8 mouse cellular contexts compared by ENCODE assay signal in the genomic region with DNA sequence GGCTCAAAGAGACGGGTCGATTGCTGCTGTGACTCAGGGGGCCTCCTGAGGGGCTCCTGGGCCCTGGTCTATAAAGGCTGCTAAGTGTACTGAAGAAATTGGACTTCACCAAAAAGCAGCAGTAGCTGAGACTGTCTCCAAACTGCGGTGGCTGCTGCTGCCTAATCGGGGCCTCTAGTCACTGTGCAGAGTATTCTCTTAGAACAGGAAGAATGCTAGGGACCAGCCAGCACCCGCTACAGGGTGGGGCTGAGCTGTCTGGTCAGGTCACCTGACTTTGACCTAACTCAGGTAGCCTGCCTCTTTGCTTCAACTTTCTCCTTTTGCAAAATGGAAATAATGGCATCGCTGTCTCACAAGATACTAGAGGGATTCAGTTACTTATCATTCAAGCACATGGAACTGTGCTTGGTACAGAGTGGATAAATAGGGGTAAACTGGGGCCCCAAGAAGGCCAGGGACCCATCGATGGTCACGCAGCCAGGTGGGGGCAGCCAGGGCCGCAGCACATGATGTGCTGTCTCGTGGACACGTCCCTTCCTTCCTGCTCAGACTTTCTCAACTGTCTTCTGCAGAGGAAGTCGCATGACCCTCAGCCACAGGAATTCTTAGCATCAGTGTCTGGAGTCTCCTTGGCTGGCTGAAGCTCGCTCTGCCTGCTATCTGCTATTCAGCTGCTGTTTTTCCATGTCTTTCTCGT. TPM values are rescaled to one million over a fixed set of nuclear protein-coding genes. Genes with fewer than 3 reads are reported as not detected.
DNase-seq lines count a peak whose midpoint lies in the region; ATAC-seq and TF ChIP-seq lines count a peak whose summit lies in the region.

No protein-coding gene starts in this region.

- no peak for ATAC-seq in hindbrain, embryonic 15.5 days (ENCODE audit: low FRiP score, low read depth)
- ATAC-seq in hindbrain, embryonic 16.5 days = no peak
- no peak for ATAC-seq in kidney, embryonic 16.5 days (ENCODE audit: low FRiP score, low TSS enrichment)
- no peak; the same call in 1 of the 2 replicates for ATAC-seq in midbrain, embryonic 15.5 days (replicated peaks)
- ATAC-seq in hindbrain, embryonic 11.5 days (ENCODE audit: low FRiP score) = no peak

- H3ac ChIP-seq in myocyte (ENCODE audit: control insufficient read depth, insufficient read length) = no peak overlapping the region

- WGBS in hindbrain, embryonic 15.5 days = 62% methylated on average over 14 of the region's 14 CpGs
- 67% methylated on average over 14 of the region's 14 CpGs for WGBS in hindbrain, embryonic 16.5 days
- WGBS in bone marrow, adult 2 months = 13% methylated on average over 14 of the region's 14 CpGs
- 53% methylated on average over 14 of the region's 14 CpGs for WGBS in kidney, embryonic 16.5 days
- WGBS in midbrain, embryonic 15.5 days = 69% methylated on average over 14 of the region's 14 CpGs
- 68% methylated on average over 14 of the region's 14 CpGs for WGBS in hindbrain, embryonic 11.5 days

- H3K4me1 ChIP-seq in hindbrain, embryonic 15.5 days (replicated peaks) = peaks cover 58% of the 10 kb centered on the region
- peaks cover 34% of the 10 kb centered on the region for H3K4me1 ChIP-seq in hindbrain, embryonic 16.5 days (ENCODE audit: control insufficient read depth, insufficient read depth, low read depth, low read length)
- peaks cover 5% of the 10 kb centered on the region for H3K4me1 ChIP-seq in bone marrow, adult 2 months (ENCODE audit: control insufficient read depth, insufficient read depth, low read length)
- H3K4me1 ChIP-seq in kidney, embryonic 16.5 days (ENCODE audit: insufficient read depth, low read length) = peaks cover 38% of the 10 kb centered on the region
- peaks cover 19% of the 10 kb centered on the region for H3K4me1 ChIP-seq in midbrain, embryonic 15.5 days
- H3K4me1 ChIP-seq in hindbrain, embryonic 11.5 days (replicated peaks; ENCODE audit: control insufficient read depth, insufficient read depth, low read length) = peaks cover 8% of the 10 kb centered on the region; the same call in 1 of the 2 replicates

- no peaks in the 10 kb centered on the region for H3K9me3 ChIP-seq in hindbrain, embryonic 15.5 days
- no peaks in the 10 kb centered on the region for H3K9me3 ChIP-seq in hindbrain, embryonic 16.5 days (ENCODE audit: control insufficient read depth, low read length)
- H3K9me3 ChIP-seq in kidney, embryonic 16.5 days (ENCODE audit: low read length) = no peaks in the 10 kb centered on the region
- H3K9me3 ChIP-seq in midbrain, embryonic 15.5 days = no peaks in the 10 kb centered on the region
- no peaks in the 10 kb centered on the region for H3K9me3 ChIP-seq in hindbrain, embryonic 11.5 days (ENCODE audit: control insufficient read depth, low read length)

- no peak overlapping the region for H3K4me3 ChIP-seq in hindbrain, embryonic 15.5 days
- no peak overlapping the region for H3K4me3 ChIP-seq in hindbrain, embryonic 16.5 days (ENCODE audit: low read length)
- H3K4me3 ChIP-seq in bone marrow, adult 2 months (replicated peaks; ENCODE audit: control insufficient read depth, low read depth, low read length) = no peak overlapping the region
- no peak overlapping the region for H3K4me3 ChIP-seq in kidney, embryonic 16.5 days (ENCODE audit: low read length)
- no peak overlapping the region for H3K4me3 ChIP-seq in myocyte
- no peak overlapping the region for H3K4me3 ChIP-seq in midbrain, embryonic 15.5 days
- no peak overlapping the region for H3K4me3 ChIP-seq in hindbrain, embryonic 11.5 days (ENCODE audit: low read depth, low read length)

- 0 out of 2 replicates have a peak overlapping the region, but pooled peaks have one; percentile 10 for H3K27ac ChIP-seq in hindbrain, embryonic 15.5 days (replicated peaks)
- H3K27ac ChIP-seq in hindbrain, embryonic 16.5 days (ENCODE audit: low read depth, low read length) = no peak overlapping the region
- peak overlapping the region; percentile 34 for H3K27ac ChIP-seq in bone marrow, adult 2 months (ENCODE audit: control insufficient read depth, insufficient read depth, low read depth, low read length, poor library complexity)
- peak overlapping the region; percentile 23; the same call in 1 of the 2 replicates for H3K27ac ChIP-seq in kidney, embryonic 16.5 days (ENCODE audit: low read length)
- H3K27ac ChIP-seq in midbrain, embryonic 15.5 days = no peak overlapping the region
- H3K27ac ChIP-seq in hindbrain, embryonic 11.5 days (ENCODE audit: low read depth, low read length) = no peak overlapping the region

- H3K36me3 ChIP-seq in hindbrain, embryonic 15.5 days = no peaks in the 10 kb centered on the region
- H3K36me3 ChIP-seq in hindbrain, embryonic 16.5 days (ENCODE audit: control insufficient read depth, insufficient read depth, low read length) = no peaks in the 10 kb centered on the region
- H3K36me3 ChIP-seq in kidney, embryonic 16.5 days (ENCODE audit: insufficient read depth, low read length) = no peaks in the 10 kb centered on the region
- H3K36me3 ChIP-seq in myocyte (ENCODE audit: control insufficient read depth, insufficient read depth) = no peaks in the 10 kb centered on the region
- no peaks in the 10 kb centered on the region for H3K36me3 ChIP-seq in midbrain, embryonic 15.5 days (replicated peaks)
- H3K36me3 ChIP-seq in hindbrain, embryonic 11.5 days (ENCODE audit: control insufficient read depth, insufficient read depth, low read length) = no peaks in the 10 kb centered on the region

- no peak overlapping the region for H3K9ac ChIP-seq in hindbrain, embryonic 15.5 days
- no peak overlapping the region; the same call in 1 of the 2 replicates for H3K9ac ChIP-seq in hindbrain, embryonic 16.5 days (ENCODE audit: low read depth, low read length)
- H3K9ac ChIP-seq in kidney, embryonic 16.5 days (replicated peaks; ENCODE audit: low read length) = no peak overlapping the region
- no peak overlapping the region for H3K9ac ChIP-seq in midbrain, embryonic 15.5 days
- no peak overlapping the region for H3K9ac ChIP-seq in hindbrain, embryonic 11.5 days (ENCODE audit: low read depth, low read length)

- H3K79me2 ChIP-seq in myocyte (ENCODE audit: control insufficient read depth, insufficient read depth) = peaks cover 12% of the 10 kb centered on the region

- no peak for DNase-seq in Muller cell, postnatal 12 days (ENCODE audit: inconsistent ontology term)
- no peak for DNase-seq in hindbrain, embryonic 11.5 days (ENCODE audit: low spot score)

- no peak for TF ChIP-seq POLR2A in bone marrow, adult 2 months (IDR thresholded peaks at IDR 0.05; ENCODE audit: borderline replicate concordance, control insufficient read depth, low read depth, low read length)
- no peak for TF ChIP-seq POLR2A in myocyte (IDR thresholded peaks at IDR 0.05; ENCODE audit: insufficient read length, low read depth)

- H3K27me3 ChIP-seq in hindbrain, embryonic 15.5 days = no peaks in the 10 kb centered on the region
- no peaks in the 10 kb centered on the region for H3K27me3 ChIP-seq in hindbrain, embryonic 16.5 days (replicated peaks; ENCODE audit: control insufficient read depth, insufficient read depth, low read length)
- H3K27me3 ChIP-seq in kidney, embryonic 16.5 days (ENCODE audit: insufficient read depth, low read length) = no peaks in the 10 kb centered on the region
- H3K27me3 ChIP-seq in myocyte (ENCODE audit: control insufficient read depth, insufficient read depth, insufficient read length) = no peaks in the 10 kb centered on the region
- no peaks in the 10 kb centered on the region for H3K27me3 ChIP-seq in midbrain, embryonic 15.5 days (replicated peaks)
- no peaks in the 10 kb centered on the region for H3K27me3 ChIP-seq in hindbrain, embryonic 11.5 days (ENCODE audit: control insufficient read depth, insufficient read depth, low read length)

- no peak overlapping the region for H3K4me2 ChIP-seq in hindbrain, embryonic 15.5 days
- no peak overlapping the region for H3K4me2 ChIP-seq in hindbrain, embryonic 16.5 days (ENCODE audit: low read length)
- H3K4me2 ChIP-seq in kidney, embryonic 16.5 days (replicated peaks; ENCODE audit: low read depth, low read length) = no peak overlapping the region
- H3K4me2 ChIP-seq in myocyte (ENCODE audit: low read depth) = peak overlapping the region; percentile 59
- H3K4me2 ChIP-seq in midbrain, embryonic 15.5 days = no peak overlapping the region
- no peak overlapping the region for H3K4me2 ChIP-seq in hindbrain, embryonic 11.5 days (replicated peaks; ENCODE audit: low read depth, low read length)

- no peak for TF ChIP-seq CTCF in bone marrow, adult 2 months (IDR thresholded peaks at IDR 0.05; ENCODE audit: control insufficient read depth, insufficient read depth, low read length)

TF ChIP-seq in myocyte, 11 proteins besides CTCF, POLR2A, EP300 and RAD21:
- TF ChIP-seq MYOD1 (IDR thresholded peaks at IDR 0.05; ENCODE audit: control insufficient read depth in 1 of 3, insufficient read length in 2 of 3, low read depth in 2 of 3) (peak in 2 of 3 experiments; percentile 10 to 26), SRF (IDR thresholded peaks at IDR 0.05; ENCODE audit: control insufficient read depth, insufficient read length, low read depth) (no peak)

RNA-seq across cellular contexts. Expression of a gene that starts 24.2 kb away (rescaled TPM):
- 67.5 and 71.6 TPM in 2 replicates for polyA plus RNA-seq in hindbrain, embryonic 15.5 days (2015; fragmentation: Nextera tagmentation; extraction: Ambion mirVana)
- polyA plus RNA-seq in hindbrain, embryonic 16.5 days (2015; fragmentation: Nextera tagmentation; extraction: Ambion mirVana) = 65.4 and 72.4 TPM in 2 replicates
- polyA plus RNA-seq in bone marrow, adult 2 months (2011; ENCODE audit: insufficient read depth, insufficient read length, low replicate concordance, missing spikeins) = 1.7 and 6.0 TPM in 2 replicates
- polyA plus RNA-seq in kidney, embryonic 16.5 days (2015; fragmentation: Nextera tagmentation; extraction: Ambion mirVana) = 72.1 and 75.3 TPM in 2 replicates
- 25.6 TPM for polyA plus RNA-seq in myocyte (2012; fragmentation: generic; extraction: Trizol)
- polyA plus RNA-seq in midbrain, embryonic 15.5 days (2015; fragmentation: Nextera tagmentation; extraction: Ambion mirVana) = 56.0 and 66.1 TPM in 2 replicates
- polyA plus RNA-seq in hindbrain, embryonic 11.5 days (2014; fragmentation: Nextera tagmentation; extraction: Ambion mirVana) = 84.5 and 87.8 TPM in 2 replicates

Comparison
In these comparisons a context has a peak if more than half of its experiments do, and no peak if none do; other contexts are left out.
1. H3K27ac ChIP-seq: peak in hindbrain, embryonic 15.5 days (single experiment), bone marrow, adult 2 months (single experiment) and kidney, embryonic 16.5 days (single experiment); none in hindbrain, embryonic 16.5 days (single experiment), midbrain, embryonic 15.5 days (single experiment) and hindbrain, embryonic 11.5 days (single experiment).